Mouse (Mus musculus): ENCODE results near the gene Olfr1392. TPM values are rescaled to one million over a fixed set of nuclear protein-coding genes. Genes with fewer than 3 reads are reported as not detected.

Gene Olfr1392
- polyA plus RNA-seq, 1 experiment, result not detected

- no peak for TF ChIP-seq POLR2A (IDR thresholded peaks at IDR 0.05; ENCODE audit: insufficient read length, low read depth)
- no peak for TF ChIP-seq MAX (IDR thresholded peaks at IDR 0.05; ENCODE audit: low read depth)
- no peak for TF ChIP-seq SRF (IDR thresholded peaks at IDR 0.05; ENCODE audit: control insufficient read depth, insufficient read length, low read depth)
- no peak for TF ChIP-seq REST (IDR thresholded peaks at IDR 0.05; ENCODE audit: insufficient read depth, insufficient read length)
- TF ChIP-seq POLR2AphosphoS2 (IDR thresholded peaks at IDR 0.05; ENCODE audit: insufficient read length, low read depth), result no peak
- TF ChIP-seq E2F4 (IDR thresholded peaks at IDR 0.05; ENCODE audit: insufficient read depth), result no peak
- no peaks in the 10 kb centered on the region for H3K27me3 ChIP-seq (ENCODE audit: control insufficient read depth, insufficient read depth, insufficient read length)
- no peak within 1 kb of the TSS for H3K4me3 ChIP-seq
These were observed 49.8 kb downstream of the Olfr1392 start, which contains the start of gene Olfr1390 for GRCm38 (mm10) chr11:49334888-49335287. Gene Olfr1390 (plus strand): TSS chr11:49335188.

GRCm38 (mm10) chr11:49337150-49337832, 52.2 kb downstream of the Olfr1392 start:
- no peaks in the 10 kb centered on the region for H3K79me2 ChIP-seq (ENCODE audit: control insufficient read depth, insufficient read depth)
- TF ChIP-seq TCF12 (IDR thresholded peaks at IDR 0.05; ENCODE audit: insufficient read depth, poor library complexity, severe bottlenecking) (no peak), TCF3 (IDR thresholded peaks at IDR 0.05; ENCODE audit: insufficient read length, low read depth) (no peak), MYOG (IDR thresholded peaks at IDR 0.05; ENCODE audit: control insufficient read depth in 1 of 3, insufficient read depth in 1 of 3, insufficient read length in 2 of 3, low read depth in 2 of 3) (no peak), USF1 (IDR thresholded peaks at IDR 0.05; ENCODE audit: low read depth) (no peak)
- H3K27me3 ChIP-seq (ENCODE audit: control insufficient read depth, insufficient read depth, insufficient read length), result no peaks in the 10 kb centered on the region
- H3K4me3 ChIP-seq, result no peak overlapping the region
- H3K4me2 ChIP-seq (ENCODE audit: low read depth), result no peak overlapping the region
- H3ac ChIP-seq (ENCODE audit: control insufficient read depth, insufficient read length), result no peak overlapping the region
- no peaks in the 10 kb centered on the region for H3K36me3 ChIP-seq (ENCODE audit: control insufficient read depth, insufficient read depth)

More at GRCm38 (mm10) chr11:49334888-49335287, 49.8 kb downstream of the Olfr1392 start, which contains the start of gene Olfr1390:
- H3K4me2 ChIP-seq (ENCODE audit: low read depth), result no peak within 1 kb of the TSS
- no peaks in the 10 kb centered on the region for H3K36me3 ChIP-seq (ENCODE audit: control insufficient read depth, insufficient read depth)
- no peaks in the 10 kb centered on the region for H3K79me2 ChIP-seq (ENCODE audit: control insufficient read depth, insufficient read depth)
- no peak within 1 kb of the TSS for H3ac ChIP-seq (ENCODE audit: control insufficient read depth, insufficient read length)

Other genes with a start within 250 kb of the Olfr1392 start
- gene 9930111J21Rik2, start 234.0 kb upstream of the Olfr1392 start, polyA plus RNA-seq (2012; fragmentation: generic; extraction: Trizol), result 1.4 TPM
- gene Tgtp2, start 221.1 kb upstream of the Olfr1392 start, polyA plus RNA-seq (2012; fragmentation: generic; extraction: Trizol), result 0.16 TPM
- 1.00 TPM for gene Ifi47, start 208.7 kb upstream of the Olfr1392 start, polyA plus RNA-seq (2012; fragmentation: generic; extraction: Trizol)
- gene Olfr1396, start 170.4 kb upstream of the Olfr1392 start, polyA plus RNA-seq (2012; fragmentation: generic; extraction: Trizol), result not detected
- not detected for gene Olfr1395, start 143.0 kb upstream of the Olfr1392 start, polyA plus RNA-seq (2012; fragmentation: generic; extraction: Trizol)
- not detected for gene Olfr1394, start 130.9 kb upstream of the Olfr1392 start, polyA plus RNA-seq (2012; fragmentation: generic; extraction: Trizol)
- not detected for gene Btnl9, start 98.1 kb upstream of the Olfr1392 start, polyA plus RNA-seq (2012; fragmentation: generic; extraction: Trizol)
- gene Zfp62, start 82.0 kb upstream of the Olfr1392 start, polyA plus RNA-seq (2012; fragmentation: generic; extraction: Trizol), result 5.6 TPM
- 45.8 TPM for gene Mgat1, start 41.1 kb upstream of the Olfr1392 start, polyA plus RNA-seq (2012; fragmentation: generic; extraction: Trizol)
- not detected for gene Olfr1393, start 7.0 kb upstream of the Olfr1392 start, polyA plus RNA-seq (2012; fragmentation: generic; extraction: Trizol)
- not detected for gene Olfr10, start 19.5 kb downstream of the Olfr1392 start, polyA plus RNA-seq (2012; fragmentation: generic; extraction: Trizol)
- gene Olfr1391, start 37.5 kb downstream of the Olfr1392 start, polyA plus RNA-seq (2012; fragmentation: generic; extraction: Trizol), result not detected
- gene Olfr1390, start 49.9 kb downstream of the Olfr1392 start, polyA plus RNA-seq (2012; fragmentation: generic; extraction: Trizol), result not detected
- gene Olfr1389, start 137.8 kb downstream of the Olfr1392 start, polyA plus RNA-seq (2012; fragmentation: generic; extraction: Trizol), result not detected
- gene Olfr1388, start 151.3 kb downstream of the Olfr1392 start, polyA plus RNA-seq (2012; fragmentation: generic; extraction: Trizol), result 0.06 TPM
- not detected for gene Olfr1387, start 170.1 kb downstream of the Olfr1392 start, polyA plus RNA-seq (2012; fragmentation: generic; extraction: Trizol)
- gene Olfr1386, start 179.8 kb downstream of the Olfr1392 start, polyA plus RNA-seq (2012; fragmentation: generic; extraction: Trizol), result not detected
- gene Olfr1385, start 203.8 kb downstream of the Olfr1392 start, polyA plus RNA-seq (2012; fragmentation: generic; extraction: Trizol), result not detected
- gene Olfr1384, start 221.4 kb downstream of the Olfr1392 start, polyA plus RNA-seq (2012; fragmentation: generic; extraction: Trizol), result not detected
- gene Olfr1383, start 234.4 kb downstream of the Olfr1392 start, polyA plus RNA-seq (2012; fragmentation: generic; extraction: Trizol), result not detected
- gene Olfr1382, start 243.0 kb downstream of the Olfr1392 start, polyA plus RNA-seq (2012; fragmentation: generic; extraction: Trizol), result not detected

All from myocyte (in vitro differentiated cells).